Mouse (Mus musculus): Measurements from ENCODE around the gene Prkcz.
"Not testable (repeated sequence)": the region's sequence is repeated elsewhere in the genome, so short reads cannot be mapped to it uniquely, and the experiment has no call there.

Prkcz gene

DNA sequence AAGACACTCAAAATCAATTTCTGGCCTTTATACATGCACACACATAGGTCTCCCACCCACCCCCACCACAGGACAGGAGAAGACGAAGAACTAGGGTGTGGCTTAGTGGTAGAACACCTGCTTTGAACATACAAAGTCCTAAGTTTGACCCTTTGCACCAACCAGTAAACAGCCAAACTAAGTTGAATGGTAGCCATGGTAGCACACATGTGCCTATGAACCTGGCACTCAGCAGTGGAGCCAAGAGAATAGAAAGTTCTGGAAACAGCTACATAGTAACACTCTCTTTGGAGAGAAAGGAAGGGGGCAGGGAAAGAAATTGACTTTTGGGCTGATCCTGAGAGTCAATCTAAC lies 80.4 kb downstream of the Prkcz start:
- peak; percentile 16 for DNase-seq

DNA sequence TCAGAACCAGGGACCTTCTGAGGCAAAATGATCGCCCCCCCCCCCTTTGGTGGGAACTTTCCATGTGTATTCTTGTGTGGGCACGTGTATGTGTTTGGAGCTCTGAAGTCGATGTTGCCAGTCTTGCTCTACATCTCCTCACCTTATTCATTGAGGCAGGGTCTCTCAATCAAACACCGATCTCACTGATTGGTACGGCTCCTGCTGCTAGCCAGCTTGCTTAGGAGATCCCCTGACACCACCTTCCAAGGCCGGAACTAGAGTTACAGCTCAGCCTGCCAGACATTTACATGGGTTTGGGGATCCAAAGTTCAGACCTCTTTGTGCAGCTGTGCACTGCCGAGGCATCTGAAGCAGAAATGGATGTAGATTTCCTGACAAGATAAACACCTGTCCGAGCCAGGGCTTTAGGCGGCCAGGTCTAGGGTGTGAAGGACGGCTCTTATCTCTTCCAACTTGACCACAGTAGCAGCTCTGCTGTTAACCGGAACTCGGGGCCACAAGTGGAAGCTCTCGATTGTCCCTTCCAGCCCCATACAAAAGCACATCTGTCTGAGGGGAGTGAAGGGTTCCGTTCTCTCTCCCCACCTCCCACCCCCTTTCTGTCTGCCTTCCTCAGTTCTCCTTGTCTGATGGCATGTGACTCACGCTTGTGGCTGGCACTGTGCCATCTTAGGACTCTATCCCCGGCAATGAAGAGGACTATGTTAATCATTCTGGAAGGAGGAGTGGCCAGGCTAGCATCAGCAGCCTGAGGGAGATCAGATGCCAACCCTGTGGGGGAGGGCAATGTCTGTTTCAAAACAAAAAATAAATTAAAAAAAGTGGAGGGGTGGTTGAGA lies 81.0 kb downstream of the Prkcz start:
- DNase-seq: peak; percentile 59

DNA sequence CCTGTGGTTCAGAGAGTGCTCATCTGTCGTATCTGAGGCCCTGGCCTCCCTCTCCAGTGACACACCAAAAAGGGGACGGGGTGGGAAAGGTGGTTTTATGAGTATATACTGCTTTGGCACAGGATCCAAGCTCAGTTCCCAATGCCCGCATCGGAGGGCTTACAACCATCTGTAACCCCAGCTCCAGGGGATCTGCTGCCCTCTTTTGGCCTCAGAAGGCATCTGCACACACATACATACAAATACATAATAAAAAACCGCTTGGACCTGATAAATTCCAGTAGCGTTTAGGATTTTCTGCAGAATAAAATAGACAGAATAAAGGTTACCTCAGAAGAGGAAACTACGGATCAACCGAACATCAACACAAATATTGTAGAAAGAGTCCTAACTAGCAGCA lies 82.1 kb downstream of the Prkcz start:
- DNase-seq: no peak

GRCm38 (mm10) chr4:155277963-155278362 lies 83.2 kb downstream of the Prkcz start:
- no peak for DNase-seq

DNA sequence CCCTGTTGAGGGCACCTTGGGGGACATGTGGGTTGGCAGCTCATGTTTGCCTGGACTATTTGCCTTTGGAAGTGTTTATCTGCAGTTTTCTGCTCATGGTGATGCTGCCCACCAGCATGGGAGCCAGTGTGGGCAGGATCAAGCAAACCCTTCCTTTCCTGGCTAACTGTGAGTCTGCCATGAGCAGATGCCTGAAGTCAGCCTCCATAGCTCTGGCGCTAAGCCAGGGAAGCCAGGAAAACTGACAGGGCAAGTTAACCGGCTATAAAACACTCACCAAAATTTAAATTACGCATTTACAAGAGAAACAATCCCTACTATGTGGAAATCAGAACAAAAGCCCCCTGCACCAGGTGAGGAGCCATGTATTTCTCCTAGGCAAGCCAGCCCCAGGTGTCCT lies 86.3 kb downstream of the Prkcz start:
- no peak for DNase-seq

DNA sequence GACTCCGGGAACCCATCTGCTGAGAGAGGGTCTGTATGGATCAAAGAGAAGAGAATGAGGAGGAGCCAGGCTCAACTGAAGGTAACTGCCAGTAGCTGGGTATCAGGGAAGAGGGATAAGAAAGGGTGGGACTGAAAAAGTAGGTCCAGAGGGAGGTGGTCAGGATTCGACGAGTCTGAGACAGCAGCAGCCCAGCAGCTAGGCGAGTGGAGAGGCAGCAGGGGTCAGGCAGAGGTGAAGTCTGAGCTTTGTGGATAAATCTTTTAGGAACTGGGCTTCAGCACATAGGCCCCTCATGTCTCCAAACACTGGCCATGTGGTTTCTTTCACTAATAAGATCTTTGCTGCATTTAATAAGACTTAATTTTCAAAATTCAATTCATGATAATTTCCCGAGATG lies 86.7 kb downstream of the Prkcz start:
- DNase-seq: no peak

DNA sequence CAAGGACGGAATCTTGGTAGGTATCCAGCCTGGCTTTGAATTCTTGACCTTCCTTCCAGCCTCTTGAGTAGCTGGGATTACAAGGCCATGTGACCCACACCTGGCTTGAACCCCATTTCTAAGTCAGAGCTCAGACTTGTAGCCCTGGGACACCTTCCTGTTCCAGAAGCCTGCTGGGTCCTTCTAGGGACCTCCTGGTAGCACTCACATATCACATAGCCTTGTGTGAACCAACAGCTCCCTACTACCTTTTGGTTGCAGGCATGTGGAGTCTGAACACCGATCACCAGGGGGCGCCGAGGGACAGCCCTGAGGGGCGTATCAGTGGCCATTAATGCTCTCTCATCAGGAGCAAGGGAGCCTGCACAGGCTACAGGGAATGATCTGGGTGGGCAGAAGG lies 92.8 kb downstream of the Prkcz start:
- DNase-seq: peak; percentile 75

GRCm38 (mm10) chr4:155267639-155268175 lies 93.5 kb downstream of the Prkcz start:
- DNase-seq: peak; percentile 51

DNA sequence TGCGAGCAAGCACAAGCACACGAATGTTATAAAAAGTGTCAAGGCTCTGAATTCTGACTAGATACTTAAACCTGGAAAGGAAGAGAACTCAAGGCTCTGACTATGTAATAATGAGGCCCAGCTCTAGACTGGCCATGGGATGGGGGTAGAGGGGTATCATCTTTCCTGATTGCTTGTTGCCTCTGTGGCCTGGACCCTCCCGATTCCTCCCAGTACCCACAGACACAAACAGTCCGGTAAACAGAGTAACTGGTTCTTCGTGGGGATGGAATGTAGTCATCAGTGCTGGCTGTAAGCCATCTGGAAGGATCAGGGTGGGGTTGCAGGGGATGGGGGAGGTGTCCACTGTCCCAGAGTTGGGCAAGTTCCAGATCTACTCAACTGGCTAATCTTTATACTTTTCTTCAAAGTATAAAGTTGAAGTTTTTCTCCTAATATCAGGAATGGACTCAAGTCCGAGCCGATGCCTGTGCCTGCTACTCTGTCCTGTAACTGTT lies 94.1 kb downstream of the Prkcz start:
- peak; percentile 34 for DNase-seq

DNA sequence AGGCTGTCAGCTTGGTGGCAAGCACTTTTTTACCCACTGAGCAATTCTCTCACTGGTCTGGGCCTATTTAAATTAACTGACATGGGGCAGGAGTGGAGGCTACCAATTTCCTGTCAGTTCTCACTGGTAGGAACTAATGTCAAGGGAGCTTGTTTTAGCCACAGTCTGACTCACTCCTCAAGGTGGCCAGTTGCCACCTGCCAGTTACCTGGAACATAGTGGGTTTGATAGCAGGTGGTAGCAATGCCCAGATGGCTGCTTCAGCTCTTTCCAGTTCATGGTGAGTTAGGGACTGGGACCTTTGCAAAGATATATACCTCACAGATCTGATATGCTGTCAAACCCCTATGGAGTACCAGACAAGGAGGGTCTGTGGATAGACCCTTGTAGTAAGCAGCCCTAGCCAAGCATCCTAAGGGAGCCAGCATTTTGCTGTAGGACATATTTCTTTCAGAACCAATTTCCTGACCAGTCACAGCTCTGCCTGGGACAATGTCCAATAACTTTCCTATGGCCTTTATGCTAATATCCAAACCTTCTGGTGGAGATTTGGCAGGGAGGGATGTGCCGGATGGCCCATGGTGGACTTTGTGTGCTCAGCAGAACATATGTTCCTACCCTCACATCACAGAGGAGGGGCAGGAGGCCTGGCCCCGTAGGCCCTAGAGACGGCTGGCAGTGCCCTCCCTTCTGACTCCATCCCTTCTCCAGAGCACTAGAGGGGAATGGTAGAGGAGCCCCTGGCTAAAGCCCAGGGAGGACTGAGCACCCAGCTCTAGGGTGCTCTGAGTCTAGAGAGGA lies 96.4 kb downstream of the Prkcz start:
- no peak for DNase-seq

DNA sequence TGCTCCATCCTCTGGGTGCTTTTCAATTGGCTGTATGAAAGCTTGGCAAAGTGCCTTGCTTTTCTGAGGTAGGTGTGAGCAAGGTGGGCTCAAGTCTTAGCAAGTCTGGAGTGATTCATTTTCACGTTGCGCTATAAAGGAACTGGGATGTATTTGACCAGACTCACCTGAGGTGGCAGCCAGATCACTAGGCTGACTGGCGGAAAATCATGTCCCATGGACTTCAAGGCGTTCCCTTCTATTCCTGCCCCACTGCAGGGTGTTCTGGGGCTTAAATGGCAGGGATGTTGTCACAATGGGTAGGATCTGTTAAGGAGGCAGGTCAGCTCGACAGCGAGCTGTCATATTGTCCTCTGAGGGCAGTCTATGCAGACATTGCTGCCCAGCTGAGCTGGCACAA lies 108.9 kb downstream of the Prkcz start:
- no peak for DNase-seq

DNA sequence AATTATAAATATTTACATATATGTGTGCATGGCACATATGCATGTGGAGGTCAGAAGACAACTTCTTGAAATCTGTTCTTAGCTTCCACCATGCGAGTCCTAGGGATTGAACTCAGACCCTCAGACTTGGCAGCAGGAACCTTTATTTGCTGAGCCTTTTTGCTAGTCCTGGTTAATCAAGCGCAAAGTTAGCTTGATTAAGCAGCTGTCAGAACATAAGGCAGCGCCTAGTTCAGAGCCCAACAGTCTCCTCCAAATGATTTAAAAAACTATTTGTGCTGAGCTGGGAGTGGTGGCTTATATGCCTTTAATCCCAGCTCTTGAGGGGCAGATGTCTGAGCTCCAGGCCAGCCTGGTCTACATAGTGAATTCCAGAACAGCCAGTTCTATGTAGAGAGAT lies 110.0 kb downstream of the Prkcz start:
- DNase-seq: no peak

- peak; percentile 66 for DNase-seq
Observed at GRCm38 (mm10) chr4:155250361-155251117, 110.6 kb downstream of the Prkcz start.

DNA sequence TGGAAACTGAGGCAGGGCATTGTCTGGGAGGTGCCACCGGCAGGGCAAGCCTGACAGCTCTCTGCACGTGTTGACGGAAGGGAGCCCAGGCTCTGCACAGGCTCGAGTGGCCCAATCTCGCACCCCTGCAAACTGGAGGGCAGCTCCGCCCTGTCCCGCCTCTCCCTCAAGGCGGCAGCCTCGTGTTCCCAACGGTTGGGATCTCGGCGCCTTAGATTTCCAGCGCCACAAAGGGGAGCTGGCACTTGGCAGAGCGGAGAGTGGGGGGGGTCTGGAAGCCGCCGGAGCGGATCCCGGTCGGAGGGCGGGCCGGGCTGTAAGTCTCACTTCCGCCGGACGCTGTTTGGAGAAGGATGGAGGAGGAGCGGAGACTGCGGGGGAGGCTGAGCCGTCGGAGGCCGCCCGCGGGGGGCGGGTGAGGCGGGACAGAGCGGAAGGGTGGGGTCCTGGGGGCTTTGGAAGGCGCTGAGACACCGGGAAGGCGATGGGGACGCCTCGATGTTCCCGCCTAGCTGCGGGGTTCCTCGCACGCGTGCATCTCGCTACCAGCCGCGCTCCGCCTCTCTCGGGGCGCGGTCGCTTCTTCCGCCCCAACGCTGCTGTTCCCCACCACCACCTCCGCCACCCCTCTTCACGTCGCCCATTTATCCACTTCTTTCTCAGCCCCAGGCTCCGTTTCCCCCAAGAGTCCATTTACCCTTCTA lies 111.4 kb downstream of the Prkcz start, which contains the start of gene Faap20:
Gene Faap20 (plus strand): TSS at position 155 of the 704 bp plus-strand sequence.
- DNase-seq: peak; percentile 94

- peak; percentile 96 for DNase-seq
Observed at GRCm38 (mm10) chr4:155249257-155249647, 111.9 kb downstream of the Prkcz start.

DNA sequence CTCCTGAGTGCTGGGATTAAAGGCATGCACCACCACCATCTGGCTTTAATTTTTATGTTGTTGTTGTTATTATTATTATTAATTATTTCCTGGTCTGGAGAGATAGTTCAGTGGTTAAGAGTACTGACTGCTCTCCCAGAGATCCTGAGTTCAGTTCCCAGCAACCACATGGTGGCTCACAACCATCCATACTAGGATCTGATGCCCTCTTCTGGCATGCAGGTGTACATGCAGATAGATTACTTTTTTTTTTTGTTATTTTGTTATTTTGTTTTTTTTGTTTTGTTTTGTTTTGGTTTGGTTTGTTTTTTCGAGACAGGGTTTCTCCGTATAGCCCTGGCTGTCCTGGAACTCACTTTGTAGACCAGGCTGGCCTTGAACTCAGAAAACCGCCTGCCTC lies 113.1 kb downstream of the Prkcz start:
- not testable (repeated sequence) for DNase-seq

DNA sequence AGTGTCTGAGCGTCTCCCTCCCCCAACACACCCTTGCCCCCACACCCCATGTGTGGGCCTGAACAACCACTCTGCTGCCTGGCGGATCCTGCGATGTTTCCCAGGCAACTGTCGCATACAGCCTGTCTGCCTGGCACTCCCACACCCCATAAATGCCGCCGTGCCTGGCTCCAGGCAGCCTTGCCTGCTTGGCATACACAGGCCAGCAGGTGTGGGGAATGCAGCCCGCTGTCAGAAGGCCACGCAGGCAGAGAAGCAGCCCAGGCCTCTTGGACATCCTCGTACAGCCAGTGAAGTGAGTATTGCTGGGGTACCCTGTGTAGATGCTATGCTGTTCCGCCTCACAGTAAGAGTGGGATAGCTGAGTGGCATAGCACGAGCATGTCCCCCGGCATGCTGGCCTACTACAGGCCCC lies 114.5 kb downstream of the Prkcz start:
- peak; percentile 48 for DNase-seq

DNA sequence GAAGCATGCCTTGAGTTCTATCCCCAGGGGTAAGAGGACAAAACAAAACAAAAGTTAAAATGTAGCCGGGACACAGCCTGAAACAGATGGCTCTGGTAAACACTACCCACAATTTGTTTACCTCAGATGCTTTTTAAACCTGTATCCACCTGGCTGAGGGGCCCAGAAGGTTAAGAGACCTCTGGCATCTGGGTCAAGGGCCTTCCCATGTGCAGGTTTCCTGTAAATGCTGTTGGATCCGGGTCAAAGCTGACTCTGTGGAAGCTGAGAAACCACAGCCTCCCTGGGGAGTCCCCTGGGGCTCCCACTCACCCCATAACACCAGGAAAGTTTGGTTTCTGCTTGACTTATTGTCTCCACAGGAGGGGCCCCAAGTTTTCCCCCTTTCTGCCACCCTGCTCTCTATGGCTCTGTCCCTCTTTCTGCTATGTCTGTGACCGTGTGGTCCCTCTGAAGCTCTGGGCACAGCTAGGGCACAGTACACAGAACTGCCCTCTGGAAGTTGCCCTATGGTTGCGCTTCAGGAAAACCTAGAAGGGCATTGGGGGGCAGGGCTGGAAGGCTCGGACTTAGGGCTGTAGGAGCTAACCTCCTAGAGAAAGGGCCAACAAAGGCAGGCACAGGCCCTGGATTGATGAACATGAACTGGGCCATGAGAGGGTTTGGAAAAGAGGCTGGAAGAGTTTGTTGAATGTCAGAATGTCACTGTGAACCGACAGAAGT lies 115.2 kb downstream of the Prkcz start:
- DNase-seq: peak; percentile 73

- DNase-seq: no peak
Observed at GRCm38 (mm10) chr4:155243233-155243632, 117.9 kb downstream of the Prkcz start.

- no peak for DNase-seq
Observed at GRCm38 (mm10) chr4:155242292-155242691, 118.9 kb downstream of the Prkcz start.

GRCm38 (mm10) chr4:155241789-155242188 lies 119.4 kb downstream of the Prkcz start:
- DNase-seq: no peak
